Mouse (Mus musculus): ENCODE data around the gene Cyp2d11.
A peak's percentile ranks its signal among the peaks of the same experiment; 100 is the strongest.
"Not testable (repeated sequence)": the region's sequence is repeated elsewhere in the genome, so short reads cannot be mapped to it uniquely, and the experiment has no call there.

The Cyp2d11 gene

DNA sequence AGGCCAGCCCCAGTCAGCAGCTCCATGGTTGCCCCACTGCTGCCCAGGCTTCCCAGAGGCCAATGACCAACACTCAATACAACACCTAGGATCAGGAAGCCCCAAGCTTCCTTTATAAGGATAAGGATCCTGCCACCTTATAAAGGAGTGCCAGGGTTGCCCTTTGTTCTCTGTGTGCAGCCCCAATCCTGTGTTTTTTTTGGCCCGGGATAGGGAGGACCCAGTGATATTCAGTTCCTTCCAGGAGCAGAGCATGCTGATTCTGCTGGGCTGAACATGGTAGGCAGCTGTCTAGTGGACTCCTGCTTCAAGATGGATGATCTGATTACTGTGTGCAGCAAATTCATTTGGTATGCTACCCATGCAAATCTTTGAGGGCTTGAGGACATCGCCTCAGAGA, at the start of gene Cyp2d11:
Gene Cyp2d11, minus strand, starts transcription at position 101 of the 400 bp plus-strand sequence.
- not testable (repeated sequence) for DNase-seq

DNA sequence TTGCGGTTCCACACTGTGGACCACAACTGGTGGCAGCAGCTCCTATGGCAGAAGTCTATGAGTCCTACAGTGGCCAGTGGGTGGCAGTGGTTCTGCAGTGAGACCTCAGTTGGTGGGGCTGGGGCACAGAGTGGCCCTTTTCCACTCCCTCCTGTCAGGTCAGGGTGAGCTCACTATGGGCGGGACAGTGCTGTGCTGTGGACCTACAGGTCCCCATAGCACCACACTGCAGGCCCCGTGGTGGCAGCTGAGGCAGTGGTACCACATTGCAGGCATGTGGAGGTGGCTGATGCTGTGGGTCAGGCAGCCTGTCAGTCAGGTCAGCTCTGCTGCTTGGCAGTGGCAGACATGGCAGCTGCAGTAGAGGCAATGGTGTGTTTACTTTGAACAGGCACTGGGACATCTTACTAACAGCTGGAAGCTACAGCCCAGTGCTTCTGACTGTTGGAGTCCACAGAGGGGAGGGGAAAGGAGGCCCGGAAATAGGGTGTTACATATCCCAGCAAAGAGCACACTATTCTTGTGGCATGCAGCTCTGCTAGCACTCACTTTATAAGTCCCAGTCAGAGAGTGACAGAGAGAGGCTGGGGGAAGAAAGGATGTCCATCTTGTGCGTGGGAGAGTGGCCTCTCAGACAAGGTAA, 44.3 kb upstream of the Cyp2d11 start:
- DNase-seq: no peak

DNA sequence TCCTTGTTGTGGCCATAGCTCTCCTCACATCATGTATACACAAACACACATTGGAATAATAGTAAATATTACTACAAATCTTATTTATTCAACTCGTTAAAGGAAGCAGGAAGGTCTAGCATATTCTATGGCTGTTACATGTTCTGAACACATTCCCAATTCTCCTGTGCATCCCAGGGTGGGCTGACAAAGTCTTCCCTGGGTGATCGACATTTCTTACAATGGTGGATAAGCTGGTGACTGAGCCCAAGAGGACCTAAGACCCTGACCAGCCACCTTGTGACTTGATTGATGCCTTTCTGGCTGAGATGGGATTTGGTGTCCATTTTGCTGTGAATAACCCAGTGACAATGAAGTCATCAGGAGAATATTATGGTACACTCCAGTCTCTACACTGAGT, 41.8 kb upstream of the Cyp2d11 start:
- no peak for DNase-seq

DNA sequence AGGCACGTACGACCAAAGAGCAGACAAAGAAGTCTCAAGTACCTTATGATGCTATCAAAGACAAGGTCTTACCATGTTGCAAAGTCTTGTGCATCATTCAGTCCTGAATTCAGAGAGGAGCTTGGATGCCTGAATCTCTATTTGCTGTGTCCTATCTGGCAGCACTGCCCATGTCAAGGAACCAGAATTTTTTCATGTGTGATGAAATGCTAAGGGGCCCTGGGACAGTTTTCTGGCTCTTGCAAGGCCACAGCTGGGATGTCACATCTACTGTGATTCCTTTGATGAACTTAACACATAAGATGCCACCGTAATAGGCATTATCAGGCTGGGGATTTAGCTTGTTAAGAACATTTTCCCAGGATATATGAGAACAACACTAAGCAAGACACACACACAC, 41.2 kb upstream of the Cyp2d11 start:
- DNase-seq: no peak

DNA sequence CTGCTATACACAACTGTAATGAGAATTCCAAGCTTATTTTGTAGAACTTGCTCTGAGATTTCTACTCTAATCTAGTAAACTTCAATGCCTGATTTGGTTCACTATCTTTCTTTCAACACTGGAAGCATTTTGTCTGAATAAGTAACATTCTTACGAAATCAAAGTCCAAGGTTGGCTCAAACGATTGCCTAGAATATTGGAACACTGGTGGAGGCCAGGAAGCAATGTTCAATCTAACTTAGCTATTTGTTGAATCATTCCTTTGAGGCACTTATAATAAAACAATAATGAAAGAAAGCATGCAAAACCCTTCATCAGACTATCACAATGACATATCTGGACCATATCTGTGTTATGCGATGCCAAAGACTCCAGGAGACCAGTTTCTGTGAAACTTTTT, 40.7 kb upstream of the Cyp2d11 start:
- DNase-seq: no peak

DNA sequence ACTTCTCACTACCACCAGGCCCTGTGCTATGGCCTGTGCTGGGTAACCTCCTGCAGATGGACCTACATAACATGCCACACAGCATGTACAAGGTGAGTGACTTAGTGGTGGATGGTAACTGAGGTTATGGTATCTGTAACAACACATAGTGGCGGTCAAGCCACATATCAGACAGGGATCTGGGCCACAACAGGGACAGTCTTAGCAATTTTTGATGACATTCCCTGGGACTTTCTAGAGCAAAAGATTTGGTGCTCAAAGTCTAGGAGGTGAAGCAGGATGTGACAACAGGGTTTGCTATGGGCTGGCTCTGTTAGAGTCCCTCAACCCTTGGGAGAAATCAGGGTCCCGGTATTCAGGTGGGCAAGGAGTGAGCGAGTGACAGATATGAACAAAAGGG, 39.8 kb upstream of the Cyp2d11 start:
- DNase-seq: no peak

- no peak for DNase-seq
Observed at GRCm38 (mm10) chr15:82433137-82433536, 39.3 kb upstream of the Cyp2d11 start, which contains the start of gene Cyp2d9. Cyp2d9 (plus strand) TSS chr15:82433437.

GRCm38 (mm10) chr15:82423471-82423870, 29.6 kb upstream of the Cyp2d11 start:
- DNase-seq: no peak

GRCm38 (mm10) chr15:82422935-82423334, 29.1 kb upstream of the Cyp2d11 start:
- DNase-seq: no peak

- no peak for DNase-seq
Observed at GRCm38 (mm10) chr15:82418616-82419015, 24.8 kb upstream of the Cyp2d11 start.

GRCm38 (mm10) chr15:82416797-82417789, 23.3 kb upstream of the Cyp2d11 start:
- peak; percentile 75 to 77 for DNase-seq

DNA sequence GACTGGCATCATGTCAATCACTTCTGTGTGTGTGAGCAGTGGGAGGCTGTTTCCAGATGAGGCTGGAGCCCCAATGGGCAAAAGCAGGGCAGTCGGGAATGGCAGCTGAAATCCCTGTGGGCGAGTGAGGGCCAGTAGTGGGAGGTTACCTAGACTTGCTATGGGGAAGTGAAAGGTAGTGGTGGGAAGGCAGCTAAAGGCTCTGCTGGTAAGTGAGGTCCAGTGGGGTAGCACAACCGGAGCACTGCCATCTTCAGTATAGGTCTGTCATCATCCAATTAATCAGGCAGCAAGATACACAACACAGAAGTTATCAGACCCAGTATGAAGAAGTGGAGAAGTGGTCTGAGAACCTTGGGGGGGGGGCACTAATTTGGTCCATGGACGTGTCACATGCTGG, 13.7 kb upstream of the Cyp2d11 start:
- no peak for DNase-seq

DNA sequence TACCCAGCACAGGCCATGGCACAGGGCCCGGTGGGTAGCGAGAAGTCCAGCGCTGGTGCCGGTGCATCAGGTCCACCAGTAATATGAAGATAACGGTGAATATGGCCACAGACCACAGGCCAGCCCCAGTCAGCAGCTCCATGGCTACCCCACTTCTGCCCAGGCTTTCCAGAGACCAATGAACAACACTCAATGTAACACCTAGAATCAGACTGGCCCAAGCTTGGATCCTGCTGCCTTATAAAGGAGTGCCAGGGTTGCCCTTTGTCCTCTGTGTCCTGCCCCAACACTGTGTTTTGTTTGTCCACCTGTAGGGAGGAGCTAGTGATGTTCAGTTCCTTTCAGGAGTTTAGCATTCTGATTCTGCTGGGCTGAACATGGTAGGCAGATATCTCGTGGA, 13.2 kb upstream of the Cyp2d11 start, which contains the start of gene Cyp2d10:
Gene Cyp2d10, minus strand, starts transcription at position 215 of the 400 bp plus-strand sequence.
- DNase-seq: no peak

DNA sequence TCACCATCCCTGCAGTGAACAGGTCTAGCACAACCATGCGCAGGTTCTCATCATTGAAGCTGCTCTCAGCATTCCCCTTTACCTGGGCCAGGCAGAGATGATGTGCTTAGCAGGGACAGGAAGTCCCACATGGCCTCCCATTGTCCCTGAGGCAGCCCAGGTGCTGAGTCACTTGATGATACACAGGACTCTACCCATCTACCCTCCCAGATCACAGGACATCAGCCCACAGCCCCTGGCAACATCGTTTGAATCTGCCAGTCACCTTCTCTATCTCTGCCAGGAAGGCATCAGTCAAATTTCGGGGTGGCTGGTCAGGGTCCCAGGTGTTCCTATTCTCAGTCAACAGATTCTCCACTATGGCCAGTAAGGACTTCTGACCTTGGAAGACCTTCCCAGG, 10.3 kb upstream of the Cyp2d11 start:
- DNase-seq: no peak

DNA sequence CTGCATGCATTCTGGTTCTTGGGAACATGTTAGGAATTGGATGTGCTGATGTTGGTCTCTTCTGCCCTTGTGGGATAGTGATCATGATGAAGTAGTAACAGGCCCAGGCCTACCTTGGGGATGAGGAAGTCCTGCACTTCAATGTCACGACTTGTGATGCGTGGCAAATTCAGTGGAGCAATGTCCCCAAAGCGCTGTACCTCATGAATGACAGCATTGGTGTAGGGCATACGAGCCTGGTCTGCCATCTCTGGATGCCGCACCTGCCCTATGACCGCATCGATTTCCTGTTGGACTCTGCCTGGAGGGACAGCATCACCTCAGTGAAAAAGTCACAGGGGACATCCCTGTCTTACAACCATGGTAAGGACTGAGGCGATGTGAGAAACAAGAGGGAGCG, 9.8 kb upstream of the Cyp2d11 start:
- DNase-seq: no peak

DNA sequence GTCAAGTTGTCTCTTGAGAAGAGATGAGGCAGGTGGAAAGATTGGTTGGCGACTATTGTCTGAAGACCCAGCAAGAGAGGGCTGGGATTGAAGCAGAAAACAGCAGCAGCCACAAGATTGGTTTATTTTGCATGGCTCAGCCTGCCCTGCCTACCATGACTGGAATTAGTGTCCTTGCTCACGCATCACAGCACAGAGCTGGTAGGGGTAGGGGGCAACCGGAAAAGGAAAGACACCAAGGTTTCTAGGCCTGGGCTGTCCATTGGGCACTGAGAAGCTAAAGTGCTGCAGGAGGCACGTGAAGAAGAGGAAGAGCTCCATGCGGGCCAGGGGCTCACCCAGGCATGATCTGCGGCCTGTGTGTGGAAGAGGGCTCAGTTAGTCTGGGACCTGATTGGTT, 8.9 kb upstream of the Cyp2d11 start:
- DNase-seq: no peak

DNA sequence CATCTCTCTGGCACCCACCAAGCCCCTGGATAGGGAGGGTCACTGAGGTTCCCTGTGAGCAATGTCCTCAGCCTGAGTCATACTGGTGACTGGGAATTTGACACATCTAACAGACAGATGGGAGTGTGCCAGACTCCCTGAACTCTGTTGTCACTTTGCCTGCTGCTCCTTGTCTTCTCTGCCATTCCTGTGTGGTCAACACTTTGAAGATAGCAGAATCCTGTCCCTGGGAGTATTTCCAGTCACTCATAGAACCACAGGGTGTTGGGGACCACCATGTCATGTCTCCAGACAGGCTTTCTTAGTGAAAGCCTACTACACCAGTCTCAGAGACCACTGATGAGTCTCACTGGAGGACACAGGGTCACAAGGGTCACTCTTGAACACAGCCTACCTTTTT, 8.3 kb upstream of the Cyp2d11 start:
- no peak for DNase-seq

DNA sequence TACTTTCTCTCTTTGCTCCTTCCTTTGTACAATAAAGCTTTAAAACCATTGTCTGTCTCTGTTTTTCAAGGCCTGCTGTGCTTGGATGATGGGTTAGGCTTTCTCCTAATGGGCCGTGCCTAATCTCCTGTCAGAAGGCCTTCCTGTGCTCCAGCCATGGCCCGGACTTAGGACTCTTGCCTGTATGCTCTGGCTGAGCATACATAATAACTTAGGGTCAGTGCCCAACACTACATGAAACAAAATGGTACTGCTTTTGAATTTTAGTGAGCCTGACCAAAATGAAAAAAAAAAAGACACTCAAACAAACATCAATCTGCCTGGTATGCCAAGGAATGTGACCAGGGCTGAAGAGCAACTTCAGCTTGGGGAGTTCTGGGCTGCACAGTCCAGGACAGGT, 7.7 kb upstream of the Cyp2d11 start:
- DNase-seq: no peak

GRCm38 (mm10) chr15:82395955-82396354, 2.1 kb upstream of the Cyp2d11 start:
- not testable (repeated sequence) for DNase-seq

DNA sequence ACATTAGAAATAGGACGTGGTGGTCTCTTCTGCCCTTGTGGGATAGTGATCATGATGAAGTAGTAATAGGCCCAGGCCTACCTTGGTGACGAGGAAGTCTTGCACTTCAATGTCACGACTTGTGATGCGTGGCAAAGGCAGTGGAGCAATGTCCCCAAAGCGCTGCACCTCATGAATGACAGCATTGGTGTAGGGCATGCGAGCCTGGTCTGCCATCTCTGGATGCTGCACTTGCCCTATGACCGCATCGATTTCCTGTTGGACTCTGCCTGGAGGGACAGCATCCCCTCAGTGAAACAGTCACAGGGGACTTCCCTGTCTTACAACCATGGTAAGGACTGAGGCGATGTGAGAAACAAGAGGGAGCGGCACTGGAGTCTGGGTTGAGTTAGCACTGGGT, 3.9 kb downstream of the Cyp2d11 start:
- not testable (repeated sequence) for DNase-seq

GRCm38 (mm10) chr15:82385729-82386128, 8.1 kb downstream of the Cyp2d11 start:
- DNase-seq: no peak

DNA sequence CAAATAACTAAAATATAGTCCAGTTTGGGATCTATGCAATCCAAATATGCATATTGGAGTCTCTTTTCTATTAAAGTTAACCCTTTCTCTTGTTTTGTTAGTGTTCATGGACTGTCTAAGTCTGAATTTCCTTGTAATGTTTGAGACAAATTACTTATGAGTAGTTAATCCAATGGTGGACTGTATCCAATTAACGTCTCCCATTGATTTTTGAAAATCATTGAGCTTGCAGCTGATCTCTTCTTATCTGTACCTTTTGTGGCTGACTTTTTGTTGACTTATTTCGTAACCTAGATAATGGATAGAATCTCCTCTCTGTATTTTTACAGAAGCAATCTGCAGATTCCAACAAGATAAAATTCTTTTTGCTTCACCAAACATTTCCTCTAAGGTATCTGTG, 11.4 kb downstream of the Cyp2d11 start:
- no peak for DNase-seq

DNA sequence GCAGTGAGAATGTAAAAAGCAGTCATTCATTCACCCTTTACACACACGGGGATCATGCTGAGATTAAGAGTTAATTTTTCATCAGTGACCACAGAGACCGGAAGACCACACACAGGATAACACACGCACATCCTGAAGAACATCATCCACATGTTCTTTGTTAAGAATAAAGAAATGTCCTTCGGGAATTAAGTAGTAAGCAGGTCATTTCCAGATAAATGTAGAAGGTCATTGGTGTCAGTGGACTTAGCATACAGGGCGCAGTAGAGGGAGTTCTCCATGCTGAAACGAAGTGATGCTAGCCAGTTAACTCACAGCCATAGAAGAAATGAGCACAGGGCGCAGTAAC, 13.1 kb downstream of the Cyp2d11 start:
- DNase-seq: no peak

Measured in thymus, postnatal 36 days (tissue).